Mouse (Mus musculus): ENCODE measurements around the gene Ugt1a2. TPM values are rescaled to one million over a fixed set of nuclear protein-coding genes. Genes with fewer than 3 reads are reported as not detected.

Ugt1a2 gene
- polyA plus RNA-seq, 1 experiment from 2014 or later = not detected

GRCm38 (mm10) chr1:88229986-88230385 is 29.6 kb downstream of the Ugt1a2 start:
- H3K36me3 ChIP-seq (ENCODE audit: control insufficient read depth, insufficient read depth, low read length) = no peaks in the 10 kb centered on the region
- no peak overlapping the region for H3K27ac ChIP-seq (ENCODE audit: low read length)
- peaks cover 78% of the 10 kb centered on the region for H3K9me3 ChIP-seq (ENCODE audit: control insufficient read depth, low read length)
- no peak overlapping the region for H3K9ac ChIP-seq (ENCODE audit: low read length)
- no peaks in the 10 kb centered on the region for H3K4me1 ChIP-seq (replicated peaks; ENCODE audit: control insufficient read depth, insufficient read depth, low read length)
- H3K27me3 ChIP-seq (ENCODE audit: control insufficient read depth, insufficient read depth, low read depth, low read length) = no peaks in the 10 kb centered on the region
- no peak for ATAC-seq (ENCODE audit: low read depth)
- H3K4me2 ChIP-seq (ENCODE audit: low read depth, low read length) = no peak overlapping the region
- WGBS = 76% methylated on average over 5 of the region's 5 CpGs
- no peak overlapping the region for H3K4me3 ChIP-seq (ENCODE audit: low read length)

- no peaks in the 10 kb centered on the region for H3K27me3 ChIP-seq (ENCODE audit: control insufficient read depth, insufficient read depth, low read depth, low read length)
- H3K9ac ChIP-seq (ENCODE audit: low read length) = no peak overlapping the region
- no peak overlapping the region for H3K27ac ChIP-seq (ENCODE audit: low read length)
- WGBS = 71% methylated on average over 7 of the region's 7 CpGs
- H3K4me3 ChIP-seq (ENCODE audit: low read length) = no peak overlapping the region
- H3K36me3 ChIP-seq (ENCODE audit: control insufficient read depth, insufficient read depth, low read length) = no peaks in the 10 kb centered on the region
- no peak overlapping the region for H3K4me2 ChIP-seq (ENCODE audit: low read depth, low read length)
- H3K9me3 ChIP-seq (ENCODE audit: control insufficient read depth, low read length) = peaks cover 80% of the 10 kb centered on the region
- no peaks in the 10 kb centered on the region for H3K4me1 ChIP-seq (replicated peaks; ENCODE audit: control insufficient read depth, insufficient read depth, low read length)
- no peak for ATAC-seq (ENCODE audit: low read depth)
Observed at GRCm38 (mm10) chr1:88230421-88230820, 30.0 kb downstream of the Ugt1a2 start.

- WGBS = 70% methylated on average over 6 of the region's 6 CpGs
- H3K4me3 ChIP-seq (ENCODE audit: low read length) = no peak overlapping the region
- peaks cover 80% of the 10 kb centered on the region for H3K9me3 ChIP-seq (ENCODE audit: control insufficient read depth, low read length)
- ATAC-seq (ENCODE audit: low read depth) = no peak
- no peak overlapping the region for H3K9ac ChIP-seq (ENCODE audit: low read length)
- H3K4me1 ChIP-seq (replicated peaks; ENCODE audit: control insufficient read depth, insufficient read depth, low read length) = no peaks in the 10 kb centered on the region
- no peak overlapping the region for H3K4me2 ChIP-seq (ENCODE audit: low read depth, low read length)
- no peaks in the 10 kb centered on the region for H3K36me3 ChIP-seq (ENCODE audit: control insufficient read depth, insufficient read depth, low read length)
- no peaks in the 10 kb centered on the region for H3K27me3 ChIP-seq (ENCODE audit: control insufficient read depth, insufficient read depth, low read depth, low read length)
- no peak overlapping the region for H3K27ac ChIP-seq (ENCODE audit: low read length)
Observed at GRCm38 (mm10) chr1:88230981-88231802, 30.8 kb downstream of the Ugt1a2 start.

DNA sequence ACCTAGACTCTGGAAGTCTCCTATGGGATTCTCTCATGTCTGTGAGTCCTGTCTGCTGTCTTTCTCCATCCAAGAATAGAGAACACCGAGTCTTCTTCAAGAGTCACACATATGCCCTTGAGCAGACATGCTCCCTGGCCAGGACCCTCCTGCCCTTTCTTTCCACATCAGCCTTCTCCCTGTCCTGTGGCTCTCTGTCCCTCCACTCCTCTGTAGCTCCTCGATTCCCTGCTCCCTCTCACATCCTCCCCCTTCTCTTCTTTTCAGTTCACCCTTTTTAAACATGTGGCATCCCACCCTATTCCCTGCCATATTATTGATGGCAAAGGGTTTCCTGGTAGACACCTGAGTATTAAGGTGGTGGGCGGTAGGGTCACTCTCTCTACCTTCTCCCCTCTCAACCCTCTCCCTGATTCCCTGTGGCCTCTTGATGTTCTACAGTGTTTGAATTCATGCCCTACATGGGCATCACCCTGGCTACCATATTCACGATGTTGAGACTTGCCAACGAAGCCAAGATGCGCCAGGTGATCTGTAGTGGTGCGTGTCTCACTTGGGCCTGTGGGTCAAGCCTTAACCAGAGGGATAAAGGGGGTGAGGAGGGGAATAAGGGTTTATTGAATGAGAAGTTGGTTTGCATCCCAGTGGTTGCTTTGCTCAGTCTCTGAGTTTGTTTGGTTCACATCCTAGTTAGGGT is 31.6 kb downstream of the Ugt1a2 start:
- H3K4me2 ChIP-seq (ENCODE audit: low read depth, low read length) = no peak overlapping the region
- no peak overlapping the region for H3K4me3 ChIP-seq (ENCODE audit: low read length)
- no peaks in the 10 kb centered on the region for H3K27me3 ChIP-seq (ENCODE audit: control insufficient read depth, insufficient read depth, low read depth, low read length)
- no peak overlapping the region for H3K9ac ChIP-seq (ENCODE audit: low read length)
- H3K27ac ChIP-seq (ENCODE audit: low read length) = no peak overlapping the region
- H3K9me3 ChIP-seq (ENCODE audit: control insufficient read depth, low read length) = peaks cover 78% of the 10 kb centered on the region
- 63% methylated on average over 7 of the region's 7 CpGs for WGBS
- H3K4me1 ChIP-seq (replicated peaks; ENCODE audit: control insufficient read depth, insufficient read depth, low read length) = no peaks in the 10 kb centered on the region
- ATAC-seq (ENCODE audit: low read depth) = no peak
- no peaks in the 10 kb centered on the region for H3K36me3 ChIP-seq (ENCODE audit: control insufficient read depth, insufficient read depth, low read length)

DNA sequence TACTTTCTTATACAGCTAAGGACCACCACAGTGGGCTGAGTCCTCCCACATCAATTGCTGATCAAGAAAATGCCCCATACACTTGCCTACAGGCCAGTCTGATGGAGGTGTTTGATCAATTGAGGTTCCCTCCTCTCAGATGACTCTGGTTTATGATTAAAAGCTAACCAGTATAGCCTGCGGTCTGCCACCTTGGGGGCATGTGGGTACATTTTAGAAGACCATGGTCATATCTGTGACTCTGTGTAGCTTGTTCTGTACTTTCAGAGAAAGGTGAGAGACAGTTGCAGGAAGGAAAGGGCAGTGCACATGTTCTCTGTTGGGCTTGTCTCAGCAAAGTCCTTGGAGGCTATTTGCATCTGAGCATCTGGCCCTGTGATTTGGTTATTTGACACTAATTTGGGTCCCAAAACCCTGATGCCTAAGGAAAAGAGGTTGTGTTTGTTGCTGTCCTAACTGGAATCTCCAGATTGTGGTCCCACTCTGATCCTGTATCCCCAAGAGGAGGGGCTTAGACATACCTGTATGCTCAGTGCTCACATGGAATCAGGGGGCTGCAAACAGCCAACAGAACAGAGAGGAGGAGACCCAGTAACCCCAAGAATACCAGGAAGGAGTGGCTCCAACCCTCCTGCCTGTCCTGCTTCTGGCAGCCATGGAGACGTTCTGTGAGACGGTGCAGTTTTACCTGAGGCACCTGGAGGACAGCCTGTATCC is 32.4 kb downstream of the Ugt1a2 start:
- no peak for ATAC-seq (ENCODE audit: low read depth)
- no peaks in the 10 kb centered on the region for H3K4me1 ChIP-seq (replicated peaks; ENCODE audit: control insufficient read depth, insufficient read depth, low read length)
- 52% methylated on average over 3 of the region's 3 CpGs for WGBS
- no peaks in the 10 kb centered on the region for H3K27me3 ChIP-seq (ENCODE audit: control insufficient read depth, insufficient read depth, low read depth, low read length)
- H3K4me3 ChIP-seq (ENCODE audit: low read length) = no peak overlapping the region
- H3K9ac ChIP-seq (ENCODE audit: low read length) = no peak overlapping the region
- no peak overlapping the region for H3K4me2 ChIP-seq (ENCODE audit: low read depth, low read length)
- peaks cover 84% of the 10 kb centered on the region for H3K9me3 ChIP-seq (ENCODE audit: control insufficient read depth, low read length)
- H3K36me3 ChIP-seq (ENCODE audit: control insufficient read depth, insufficient read depth, low read length) = no peaks in the 10 kb centered on the region
- no peak overlapping the region for H3K27ac ChIP-seq (ENCODE audit: low read length)

- H3K36me3 ChIP-seq (ENCODE audit: control insufficient read depth, insufficient read depth, low read length) = no peaks in the 10 kb centered on the region
- H3K27me3 ChIP-seq (ENCODE audit: control insufficient read depth, insufficient read depth, low read depth, low read length) = no peaks in the 10 kb centered on the region
- peaks cover 84% of the 10 kb centered on the region for H3K9me3 ChIP-seq (ENCODE audit: control insufficient read depth, low read length)
- H3K9ac ChIP-seq (ENCODE audit: low read length) = no peak overlapping the region
- no peak overlapping the region for H3K27ac ChIP-seq (ENCODE audit: low read length)
- no peak overlapping the region for H3K4me2 ChIP-seq (ENCODE audit: low read depth, low read length)
- 64% methylated on average over 14 of the region's 14 CpGs for WGBS
- no peak for ATAC-seq (ENCODE audit: low read depth)
- no peak overlapping the region for H3K4me3 ChIP-seq (ENCODE audit: low read length)
- no peaks in the 10 kb centered on the region for H3K4me1 ChIP-seq (replicated peaks; ENCODE audit: control insufficient read depth, insufficient read depth, low read length)
Observed at GRCm38 (mm10) chr1:88233421-88234247, 33.2 kb downstream of the Ugt1a2 start.

GRCm38 (mm10) chr1:88234248-88234610 is 33.8 kb downstream of the Ugt1a2 start:
- no peaks in the 10 kb centered on the region for H3K4me1 ChIP-seq (replicated peaks; ENCODE audit: control insufficient read depth, insufficient read depth, low read length)
- no peak overlapping the region for H3K27ac ChIP-seq (ENCODE audit: low read length)
- no peak overlapping the region for H3K9ac ChIP-seq (ENCODE audit: low read length)
- H3K4me2 ChIP-seq (ENCODE audit: low read depth, low read length) = no peak overlapping the region
- no peaks in the 10 kb centered on the region for H3K27me3 ChIP-seq (ENCODE audit: control insufficient read depth, insufficient read depth, low read depth, low read length)
- no peaks in the 10 kb centered on the region for H3K36me3 ChIP-seq (ENCODE audit: control insufficient read depth, insufficient read depth, low read length)
- WGBS = 54% methylated on average over 4 of the region's 4 CpGs
- no peak overlapping the region for H3K4me3 ChIP-seq (ENCODE audit: low read length)
- no peak for ATAC-seq (ENCODE audit: low read depth)
- H3K9me3 ChIP-seq (ENCODE audit: control insufficient read depth, low read length) = peaks cover 90% of the 10 kb centered on the region

GRCm38 (mm10) chr1:88234646-88235045 is 34.2 kb downstream of the Ugt1a2 start:
- Histone ChIP-seq H3K9me3 (ENCODE audit: control insufficient read depth, low read length) (peaks cover 90% of the 10 kb centered on the region), H3K4me3 (ENCODE audit: low read length) (no peak overlapping the region)
- 39% methylated on average over 5 of the region's 5 CpGs for WGBS

More at GRCm38 (mm10) chr1:88234646-88235045, 34.2 kb downstream of the Ugt1a2 start:
- Histone ChIP-seq H3K36me3 (ENCODE audit: control insufficient read depth, insufficient read depth, low read length) (no peaks in the 10 kb centered on the region), H3K4me1 (replicated peaks; ENCODE audit: control insufficient read depth, insufficient read depth, low read length) (no peaks in the 10 kb centered on the region), H3K27me3 (ENCODE audit: control insufficient read depth, insufficient read depth, low read depth, low read length) (no peaks in the 10 kb centered on the region), H3K27ac (ENCODE audit: low read length) (no peak overlapping the region), H3K4me2 (ENCODE audit: low read depth, low read length) (no peak overlapping the region), H3K9ac (ENCODE audit: low read length) (no peak overlapping the region)
- ATAC-seq (ENCODE audit: low read depth) = no peak
